In genomic region chr2:7344951-7345350, GRCm38 (mm10) we compare ENCODE assay signal across 21 mouse cellular contexts.
"Had no signal": no experiment of that assay in that cellular context is flagged by ENCODE, and none has a peak within 500 bp of the region (broad histone marks: within the 10 kb centered on the region; RNA-seq: fewer than 3 reads in every experiment).

No protein-coding gene starts in this region.

- H3K9me3 ChIP-seq: lung, embryonic 15.5 days; midbrain, embryonic 13.5 days; neural tube, embryonic 13.5 days; neural tube, embryonic 15.5 days had no signal

- H3K4me2 ChIP-seq: lung, embryonic 15.5 days; midbrain, embryonic 11.5 days; midbrain, embryonic 13.5 days; neural tube, embryonic 13.5 days; neural tube, embryonic 15.5 days had no signal

- H3K4me3 ChIP-seq: lung, embryonic 15.5 days; megakaryocyte, embryonic 14.5 days; midbrain, embryonic 13.5 days; myocyte; neural tube, embryonic 13.5 days; neural tube, embryonic 15.5 days had no signal

- ATAC-seq: liver, postnatal 0 days; lung, postnatal 0 days; midbrain, embryonic 13.5 days; midbrain, embryonic 16.5 days had no signal

- H3K27ac ChIP-seq: lung, embryonic 15.5 days; macrophage; midbrain, embryonic 13.5 days; neural tube, embryonic 13.5 days; neural tube, embryonic 15.5 days had no signal

- H3K9ac ChIP-seq: liver, postnatal 0 days; lung, embryonic 15.5 days; midbrain, embryonic 13.5 days; neural tube, embryonic 13.5 days; neural tube, embryonic 15.5 days had no signal

- H3K27me3 ChIP-seq: lung, embryonic 15.5 days; megakaryocyte, embryonic 14.5 days; midbrain, embryonic 13.5 days; neural tube, embryonic 13.5 days; neural tube, embryonic 15.5 days had no signal

- DNase-seq: liver, postnatal 0 days; lung, adult 2 months; lung, postnatal 14 days; lung, postnatal 36 days; right cerebral cortex, adult 18-20 months; right cerebral cortex, postnatal 25 days; right cerebral cortex, postnatal 4 days; spleen, adult 18-20 months; thymus, adult 18-20 months; thymus, postnatal 14 days; thymus, postnatal 36 days had no signal

- H3K36me3 ChIP-seq: lung, embryonic 15.5 days; midbrain, embryonic 13.5 days; neural tube, embryonic 13.5 days; neural tube, embryonic 15.5 days had no signal

- H3K4me1 ChIP-seq: lung, embryonic 15.5 days; megakaryocyte, embryonic 14.5 days; midbrain, embryonic 13.5 days; neural tube, embryonic 15.5 days had no signal
